Mouse (Mus musculus) C2C12 (cell line): ENCODE data around the gene Proca1.
"Not testable (repeated sequence)": the region's sequence is repeated elsewhere in the genome, so short reads cannot be mapped to it uniquely, and the experiment has no call there.

Experiments used
- CTCF ChIP-seq: IDR thresholded peaks from one replicate; pipeline ENCODE4 v1.5.1; 2011; ENCODE audit not compliant: control insufficient read depth, insufficient read depth, insufficient read length
- MYOG ChIP-seq: IDR thresholded peaks from one replicate; pipeline ENCODE4 v1.6.1; 2011; ENCODE audit not compliant: control insufficient read depth, insufficient read length; ENCODE audit errors: extremely low read depth

GRCm38 (mm10) chr11:78184702-78185101 lies 8.5 kb upstream of the Proca1 start:
- not testable (repeated sequence) for TF ChIP-seq MYOG, CTCF
